In the genomic region with DNA sequence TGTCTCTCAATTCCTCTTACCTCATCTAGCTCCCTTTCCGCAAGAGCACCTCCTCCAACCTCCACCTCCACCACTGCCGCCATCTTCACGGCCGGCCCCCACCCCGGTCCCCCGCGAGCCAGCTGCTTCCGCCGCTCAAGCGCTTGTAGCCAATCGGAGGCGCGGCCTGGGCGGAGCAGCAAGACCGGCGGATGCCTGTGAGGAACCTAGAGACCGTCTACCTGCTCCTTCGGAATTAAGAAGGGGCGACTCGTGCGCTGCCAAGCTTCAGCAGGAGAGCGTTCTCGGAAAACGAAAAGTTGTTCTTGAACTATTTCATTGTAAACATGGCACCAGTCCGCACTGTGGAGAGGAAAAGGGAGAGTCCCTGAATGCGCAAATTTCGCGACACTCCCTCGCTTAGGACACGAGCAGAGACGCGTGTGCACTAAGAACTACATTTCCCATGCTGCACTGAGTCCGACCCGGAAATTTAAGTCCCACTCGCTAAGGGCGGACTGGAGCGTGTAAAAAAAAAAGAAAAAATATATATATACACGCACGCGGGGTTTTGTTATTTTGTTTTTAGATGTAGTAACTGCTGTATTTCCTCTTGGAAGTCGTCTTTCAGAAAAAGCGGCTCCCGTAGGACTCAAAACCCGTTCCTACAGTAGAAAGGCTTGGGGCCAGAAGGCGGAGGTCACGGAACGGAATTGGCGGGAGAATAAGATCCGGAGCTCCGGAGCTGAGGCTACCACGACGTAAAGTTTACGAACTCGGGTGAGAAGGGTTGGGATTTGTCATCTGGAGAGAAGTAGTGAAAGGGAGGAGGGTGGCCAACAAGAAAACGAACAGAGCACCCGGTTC, we compare ENCODE assay signal across 8 mouse cellular contexts. TPM values are rescaled to one million over a fixed set of nuclear protein-coding genes. Genes with fewer than 3 reads are reported as not detected.
DNase-seq lines count a peak whose midpoint lies in the region; ATAC-seq and TF ChIP-seq lines count a peak whose summit lies in the region.

Gene Rnf121 (minus strand): TSS at position 424 of the 846 bp plus-strand sequence.
Gene Xndc1 (plus strand): TSS at position 466 of the 846 bp plus-strand sequence.
Gene Xntrpc (plus strand): TSS at position 668 of the 846 bp plus-strand sequence.

- no peaks in the 10 kb centered on the region for H3K9me3 ChIP-seq in heart, embryonic 12.5 days (replicated peaks)
- H3K9me3 ChIP-seq in kidney, postnatal 0 days (replicated peaks; ENCODE audit: low read length) = no peaks in the 10 kb centered on the region
- H3K9me3 ChIP-seq in liver, embryonic 11.5 days (ENCODE audit: control insufficient read depth, low read length) = no peaks in the 10 kb centered on the region
- no peaks in the 10 kb centered on the region for H3K9me3 ChIP-seq in stomach, embryonic 14.5 days (ENCODE audit: control insufficient read depth, low read depth, low read length)

- H3K4me2 ChIP-seq in heart, embryonic 12.5 days = peak within 1 kb of the TSS; percentile 83
- peak within 1 kb of the TSS; percentile 73 for H3K4me2 ChIP-seq in kidney, postnatal 0 days (ENCODE audit: low read length)
- peak within 1 kb of the TSS; percentile 78 for H3K4me2 ChIP-seq in liver, embryonic 11.5 days
- peak within 1 kb of the TSS; percentile 61 for H3K4me2 ChIP-seq in stomach, embryonic 14.5 days (replicated peaks; ENCODE audit: low read depth, low read length)

- H3K27ac ChIP-seq in heart, embryonic 12.5 days (ENCODE audit: poor library complexity, severe bottlenecking) = peak within 1 kb of the TSS; percentile 76
- peak within 1 kb of the TSS; percentile 66 for H3K27ac ChIP-seq in kidney, postnatal 0 days
- peak within 1 kb of the TSS; percentile 17 for H3K27ac ChIP-seq in liver, embryonic 11.5 days (ENCODE audit: low read depth, low read length)
- H3K27ac ChIP-seq in stomach, embryonic 14.5 days (ENCODE audit: low read length) = peak within 1 kb of the TSS; percentile 87

- H3K4me1 ChIP-seq in heart, embryonic 12.5 days (replicated peaks) = peaks cover 19% of the 10 kb centered on the region
- 0 out of 2 replicates have a peak, but pooled peaks cover 12% of the 10 kb centered on the region for H3K4me1 ChIP-seq in kidney, postnatal 0 days (replicated peaks; ENCODE audit: insufficient read depth, low read length)
- peaks cover 15% of the 10 kb centered on the region for H3K4me1 ChIP-seq in liver, embryonic 11.5 days (replicated peaks; ENCODE audit: control insufficient read depth, insufficient read depth, low read length)
- peaks cover 9% of the 10 kb centered on the region for H3K4me1 ChIP-seq in stomach, embryonic 14.5 days (ENCODE audit: control insufficient read depth, insufficient read depth, low read length)

- DNase-seq in CD4-positive helper T cell, adult 2 months (ENCODE audit: low read depth, low spot score) = peak; percentile 94
- peak; percentile 88 for DNase-seq in brain, embryonic 18.5 days (ENCODE audit: low read depth, low spot score)
- DNase-seq in kidney, postnatal 0 days (ENCODE audit: low spot score) = peak; percentile 97
- peak; percentile 93 for DNase-seq in liver, embryonic 11.5 days (ENCODE audit: low spot score)
- peak; percentile 92 for DNase-seq in naive thymus-derived CD4-positive, alpha-beta T cell, adult 2 months (ENCODE audit: low read depth)

- H3K9ac ChIP-seq in heart, embryonic 12.5 days = peak within 1 kb of the TSS; percentile 83
- peak within 1 kb of the TSS; percentile 69 for H3K9ac ChIP-seq in kidney, postnatal 0 days (ENCODE audit: low read depth, low read length)
- H3K9ac ChIP-seq in liver, embryonic 11.5 days (ENCODE audit: low read depth, low read length) = peak within 1 kb of the TSS; percentile 70
- peak within 1 kb of the TSS; percentile 65 for H3K9ac ChIP-seq in stomach, embryonic 14.5 days (replicated peaks; ENCODE audit: low read depth, low read length)

- H3K4me3 ChIP-seq in heart, embryonic 12.5 days = peak within 1 kb of the TSS; percentile 95
- peak within 1 kb of the TSS; percentile 59 for H3K4me3 ChIP-seq in kidney, postnatal 0 days (replicated peaks; ENCODE audit: low read depth, low read length)
- H3K4me3 ChIP-seq in liver, embryonic 11.5 days (ENCODE audit: low read depth, low read length) = peak within 1 kb of the TSS; percentile 70
- H3K4me3 ChIP-seq in stomach, embryonic 14.5 days (ENCODE audit: low read depth, low read length) = peak within 1 kb of the TSS; percentile 74

- no peaks in the 10 kb centered on the region for H3K27me3 ChIP-seq in heart, embryonic 12.5 days (replicated peaks)
- H3K27me3 ChIP-seq in kidney, postnatal 0 days (ENCODE audit: insufficient read depth, low read length) = no peaks in the 10 kb centered on the region
- no peaks in the 10 kb centered on the region for H3K27me3 ChIP-seq in liver, embryonic 11.5 days (replicated peaks; ENCODE audit: control insufficient read depth, insufficient read depth, low read length)
- H3K27me3 ChIP-seq in stomach, embryonic 14.5 days (ENCODE audit: control insufficient read depth, insufficient read depth, low read length) = no peaks in the 10 kb centered on the region

- no peak for TF ChIP-seq CTCF in kidney, postnatal 0 days (IDR thresholded peaks at IDR 0.05; ENCODE audit: low read depth)

- H3K36me3 ChIP-seq in heart, embryonic 12.5 days = peaks cover 22% of the 10 kb centered on the region; the same call in 1 of the 2 replicates
- H3K36me3 ChIP-seq in kidney, postnatal 0 days (ENCODE audit: insufficient read depth, low read length) = no peaks in the 10 kb centered on the region
- no peaks in the 10 kb centered on the region; the same call in 1 of the 2 replicates for H3K36me3 ChIP-seq in liver, embryonic 11.5 days (ENCODE audit: control insufficient read depth, insufficient read depth, low read length)
- no peaks in the 10 kb centered on the region for H3K36me3 ChIP-seq in stomach, embryonic 14.5 days (ENCODE audit: control insufficient read depth, insufficient read depth, low read length)

- WGBS in heart, embryonic 12.5 days = under 1% methylated on average over 56 of the region's 56 CpGs
- under 1% methylated on average over 56 of the region's 56 CpGs for WGBS in kidney, postnatal 0 days
- under 1% methylated on average over 56 of the region's 56 CpGs for WGBS in liver, embryonic 11.5 days
- WGBS in stomach, embryonic 14.5 days = under 1% methylated on average over 56 of the region's 56 CpGs

- ATAC-seq in erythroid progenitor cell, adult 5-6 weeks (replicated peaks; ENCODE audit: low FRiP score, poor library complexity, severe bottlenecking) = peak; percentile 97
- peak; percentile 98 for ATAC-seq in heart, embryonic 12.5 days (ENCODE audit: insufficient number of reproducible peaks, low FRiP score)
- ATAC-seq in kidney, postnatal 0 days (replicated peaks; ENCODE audit: low FRiP score, low read depth) = peak; percentile 97
- ATAC-seq in liver, embryonic 11.5 days (replicated peaks; ENCODE audit: low FRiP score) = peak; percentile 98
- peak; percentile 99 for ATAC-seq in stomach, embryonic 14.5 days (ENCODE audit: insufficient number of reproducible peaks, insufficient read depth, low FRiP score, low read depth)

RNA-seq across cellular contexts. Expression of gene Rnf121, which starts in this region (rescaled TPM):
- 5.0 and 16.2 TPM in 2 replicates for total RNA-seq in erythroid progenitor cell, adult 5-6 weeks (2015; ENCODE audit: low replicate concordance)
- 7.5 and 14.1 TPM in 2 replicates for total RNA-seq in erythroid progenitor cell, adult 5-6 weeks (2017; ENCODE audit: low replicate concordance)
- 19.9 and 21.3 TPM in 2 replicates for polyA plus RNA-seq in heart, embryonic 12.5 days (2016; fragmentation: Nextera tagmentation; extraction: Ambion mirVana)
- 24.8 and 25.5 TPM in 2 replicates for polyA plus RNA-seq in kidney, postnatal 0 days (2015; fragmentation: Nextera tagmentation; extraction: Ambion mirVana)
- 16.4 and 16.7 TPM in 2 replicates for polyA plus RNA-seq in liver, embryonic 11.5 days (2014; fragmentation: Nextera tagmentation; extraction: Ambion mirVana)
- 24.7 and 26.1 TPM in 2 replicates for polyA plus RNA-seq in stomach, embryonic 14.5 days (2014; fragmentation: Nextera tagmentation; extraction: Ambion mirVana)

RNA-seq across cellular contexts. Expression of gene Xndc1, which starts in this region (rescaled TPM):
- total RNA-seq in erythroid progenitor cell, adult 5-6 weeks (2015; ENCODE audit: low replicate concordance) = 22.7 and 23.1 TPM in 2 replicates
- total RNA-seq in erythroid progenitor cell, adult 5-6 weeks (2017; ENCODE audit: low replicate concordance) = 10.2 and 22.6 TPM in 2 replicates
- 26.5 and 27.5 TPM in 2 replicates for polyA plus RNA-seq in heart, embryonic 12.5 days (2016; fragmentation: Nextera tagmentation; extraction: Ambion mirVana)
- polyA plus RNA-seq in kidney, postnatal 0 days (2015; fragmentation: Nextera tagmentation; extraction: Ambion mirVana) = 12.6 and 16.4 TPM in 2 replicates
- polyA plus RNA-seq in liver, embryonic 11.5 days (2014; fragmentation: Nextera tagmentation; extraction: Ambion mirVana) = 19.5 and 24.6 TPM in 2 replicates
- 26.3 and 27.5 TPM in 2 replicates for polyA plus RNA-seq in stomach, embryonic 14.5 days (2014; fragmentation: Nextera tagmentation; extraction: Ambion mirVana)

RNA-seq across cellular contexts. Expression of gene Xntrpc, which starts in this region (rescaled TPM):
- total RNA-seq in erythroid progenitor cell, adult 5-6 weeks (2015; ENCODE audit: low replicate concordance) = 1.3 TPM in 1 of 2 replicates, not detected in the other
- total RNA-seq in erythroid progenitor cell, adult 5-6 weeks (2017; ENCODE audit: low replicate concordance) = 0.61 and 1.0 TPM in 2 replicates
- polyA plus RNA-seq in heart, embryonic 12.5 days (2016; fragmentation: Nextera tagmentation; extraction: Ambion mirVana) = 0.90 and 1.5 TPM in 2 replicates
- 0.45 and 0.50 TPM in 2 replicates for polyA plus RNA-seq in kidney, postnatal 0 days (2015; fragmentation: Nextera tagmentation; extraction: Ambion mirVana)
- polyA plus RNA-seq in liver, embryonic 11.5 days (2014; fragmentation: Nextera tagmentation; extraction: Ambion mirVana) = 0.71 and 0.81 TPM in 2 replicates
- polyA plus RNA-seq in stomach, embryonic 14.5 days (2014; fragmentation: Nextera tagmentation; extraction: Ambion mirVana) = 1.1 and 1.8 TPM in 2 replicates

Comparison
In these comparisons a context has a peak if more than half of its experiments do, and no peak if none do; other contexts are left out.
1. Peak in every context shown above with its lines: DNase-seq, ATAC-seq, H3K4me3 ChIP-seq and H3K27ac ChIP-seq.
2. H3K27ac ChIP-seq: peak in every context shown above with its lines; median percentile 87 in stomach, embryonic 14.5 days; 76 in heart, embryonic 12.5 days; 66 in kidney, postnatal 0 days; 17 in liver, embryonic 11.5 days.